Mouse (Mus musculus) heart, adult 10 weeks (tissue): ENCODE measurements around the gene Pitx3. TPM values are rescaled to one million over a fixed set of nuclear protein-coding genes. Genes with fewer than 3 reads are reported as not detected.

Experiments
- polyA plus RNA-seq: library from polyadenylated mRNA; stranded (reverse); fragments of 350-450 nt; fragmentation: Illumina TruSeq; extraction: RNeasy Lipid Tissue Mini Kit (QIAGEN cat#74804); gene quantifications from one replicate; pipeline ENCODE4 v1.2.3, GENCODE M21; 2014; ENCODE audit warnings: low read depth, low replicate concordance

Gene Pitx3
- not detected for polyA plus RNA-seq

DNA sequence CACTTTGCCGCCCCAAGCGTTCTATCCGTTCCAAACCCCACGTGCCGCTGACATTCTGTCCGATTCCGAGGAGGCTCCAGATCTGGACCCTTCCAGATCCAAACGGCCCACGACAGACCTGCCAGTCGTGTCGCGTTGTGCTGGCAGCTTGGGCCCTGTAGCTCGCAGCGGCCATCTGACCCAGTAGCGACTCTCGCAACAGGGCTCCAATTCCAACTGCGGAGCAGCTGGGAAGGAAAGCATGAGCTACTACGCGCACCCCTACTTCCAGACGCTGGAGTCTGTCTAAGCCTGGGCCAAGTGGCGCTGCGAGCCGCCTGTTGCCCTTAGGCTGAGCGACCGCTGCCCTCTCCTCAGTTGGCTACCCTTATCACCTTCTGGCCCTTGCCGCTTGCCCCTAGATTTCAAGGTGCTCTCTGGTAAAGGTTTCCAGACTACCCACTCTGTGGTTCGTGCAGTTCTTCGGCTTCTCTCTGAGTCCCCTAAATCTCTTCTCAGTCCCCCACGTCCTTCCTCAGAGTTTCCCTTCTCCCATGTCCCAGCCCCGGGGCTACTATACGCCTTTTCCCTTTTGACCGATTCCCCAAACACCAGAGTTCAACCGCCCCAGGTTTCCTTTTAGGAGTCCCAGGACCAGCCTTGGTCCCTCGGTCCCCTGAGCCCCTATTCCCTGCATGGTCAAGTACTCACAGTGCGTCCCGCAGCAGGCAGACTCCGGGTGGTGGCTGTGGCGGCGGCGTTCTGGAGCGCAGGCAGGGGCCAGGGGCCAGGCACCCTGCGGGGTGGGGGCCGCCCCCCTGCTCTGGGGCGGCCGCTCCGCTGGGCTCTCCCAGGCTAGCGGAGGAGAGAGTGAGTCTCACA lies at the start of gene Pitx3:
Pitx3 (minus strand) TSS at position 816 of the 861 bp plus-strand sequence.

DNA sequence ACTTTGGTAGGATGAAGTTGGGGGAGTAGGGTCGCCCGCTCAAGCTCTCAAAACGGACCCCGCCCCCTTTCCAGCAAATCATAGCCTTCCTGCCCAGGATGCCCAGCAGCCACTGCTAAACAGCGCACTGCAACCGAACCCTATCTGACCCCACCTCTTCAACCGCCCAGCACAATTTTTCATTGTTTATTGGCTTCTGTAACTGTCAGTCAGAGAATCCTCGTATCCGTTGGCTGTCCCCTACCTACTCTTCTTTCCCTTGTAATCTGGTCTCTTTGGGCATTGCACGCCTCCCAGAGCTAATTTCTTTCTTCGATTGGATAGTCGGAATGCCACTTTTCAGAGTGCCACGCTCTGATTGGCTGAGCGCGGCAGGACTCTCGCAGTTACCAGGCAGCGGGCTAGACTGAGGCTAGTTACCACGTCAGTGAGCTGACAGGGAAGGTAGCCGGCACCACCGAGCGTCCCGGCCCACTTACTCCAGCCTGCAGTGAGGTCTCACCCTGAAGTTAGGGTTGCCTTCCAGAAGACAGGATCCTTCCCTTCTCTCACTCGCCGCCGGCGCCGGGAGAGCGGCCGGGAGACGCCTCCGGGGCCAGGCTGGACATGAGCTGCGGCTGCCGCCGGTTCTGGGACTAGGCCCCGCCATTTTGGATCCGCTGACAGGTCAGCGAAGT lies 4.1 kb upstream of the Pitx3 start, which contains the start of gene Gbf1:
Gbf1 (plus strand) TSS at position 383 of the 677 bp plus-strand sequence.

DNA sequence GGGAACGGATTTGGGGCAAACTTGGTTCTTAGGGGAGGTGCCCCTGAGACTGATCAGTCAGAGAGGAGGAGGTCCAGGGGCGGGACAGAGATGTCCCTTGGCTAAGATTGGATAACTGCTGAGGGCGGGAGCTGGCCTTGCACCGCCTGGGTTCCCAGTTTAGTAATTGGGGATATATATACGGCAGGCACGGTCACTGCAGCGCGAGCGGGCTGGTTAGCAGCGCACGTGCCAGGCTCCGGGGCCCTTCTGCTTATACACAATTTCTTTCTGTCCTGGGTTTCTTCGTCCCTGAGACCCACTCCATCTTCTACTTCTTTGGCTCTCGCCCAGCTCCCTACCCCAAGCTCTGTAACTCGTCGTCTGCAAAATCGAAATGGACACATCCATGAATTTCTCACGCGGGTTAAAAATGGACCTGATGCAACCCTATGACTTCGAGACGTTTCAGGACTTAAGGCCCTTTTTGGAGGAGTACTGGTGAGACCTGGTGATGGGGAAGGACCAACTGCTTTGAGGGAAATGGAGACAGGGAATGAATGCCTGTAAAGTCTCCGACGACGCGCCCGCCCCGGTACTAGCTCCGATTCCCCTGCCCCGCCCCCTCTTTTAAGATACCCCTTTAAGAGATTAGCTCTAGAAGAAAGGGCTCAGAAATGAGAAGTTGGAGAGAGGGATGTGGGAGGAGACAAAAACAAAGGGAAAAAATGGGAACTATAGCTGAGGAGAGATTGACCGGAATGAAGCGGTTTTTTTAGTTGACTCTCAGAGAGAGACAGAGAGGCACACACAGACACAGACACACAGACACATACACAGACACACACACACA lies 16.2 kb downstream of the Pitx3 start, which contains the start of gene Elovl3:
Elovl3 (plus strand) TSS at position 204 of the 832 bp plus-strand sequence.

Other genes with a start within 250 kb of the Pitx3 start
- 14.7 TPM for gene Armh3, start 149.8 kb downstream of the Pitx3 start, polyA plus RNA-seq
- 4.0 TPM for gene Hps6, start 144.8 kb downstream of the Pitx3 start, polyA plus RNA-seq
- 13.9 TPM for gene Pprc1, start 103.4 kb downstream of the Pitx3 start, polyA plus RNA-seq
- gene Ldb1, start 103.1 kb downstream of the Pitx3 start, polyA plus RNA-seq = 73.8 TPM
- 21.2 TPM for gene Nolc1, start 72.5 kb downstream of the Pitx3 start, polyA plus RNA-seq
- 0.55 TPM for gene Elovl3, start 16.4 kb downstream of the Pitx3 start, polyA plus RNA-seq
- 32.4 TPM for gene Gbf1, start 4.2 kb upstream of the Pitx3 start, polyA plus RNA-seq
- gene Nfkb2, start 156.0 kb upstream of the Pitx3 start, polyA plus RNA-seq = 16.1 TPM
- gene Psd, start 178.8 kb upstream of the Pitx3 start, polyA plus RNA-seq = 1.1 TPM
- 4.8 TPM for gene Fbxl15, start 179.9 kb upstream of the Pitx3 start, polyA plus RNA-seq
- gene Cuedc2, start 190.4 kb upstream of the Pitx3 start, polyA plus RNA-seq = 100 TPM
- 2.7 TPM for gene Mfsd13a, start 192.8 kb upstream of the Pitx3 start, polyA plus RNA-seq
- gene 2310034G01Rik, start 202.0 kb upstream of the Pitx3 start, polyA plus RNA-seq = 0.89 TPM
- 83.6 TPM for gene Actr1a, start 247.4 kb upstream of the Pitx3 start, polyA plus RNA-seq
- gene Sufu, start 248.6 kb upstream of the Pitx3 start, polyA plus RNA-seq = 7.3 TPM